Mouse (Mus musculus) liver, embryonic 15.5 days (tissue): Measurements from ENCODE around the gene Rhbdf1. TPM values are rescaled to one million over a fixed set of nuclear protein-coding genes. Genes with fewer than 3 reads are reported as not detected.
A peak's percentile ranks its signal among the peaks of the same experiment; 100 is the strongest.

ENCODE experiments used
- ATAC-seq: fragments of 200-750 bp; cut with Nextera tagmentation; 2 replicates; pipeline ENCODE4 v1.8.0; 2017; ENCODE audit warnings: moderate number of reproducible peaks, mild to moderate bottlenecking, moderate library complexity; ENCODE audit not compliant: insufficient read depth
- H3K27ac ChIP-seq: fragments of 300-500 bp; sonication (generic); replicated peaks from 2 replicates; pipeline ENCODE4 v1.5.1; 2015; ENCODE audit warnings: mild to moderate bottlenecking, inconsistent platforms
- H3K27me3 ChIP-seq: fragments of 300-500 bp; sonication (generic); 2 replicates; pipeline ENCODE4 v1.6.1; 2015; ENCODE audit warnings: mild to moderate bottlenecking, inconsistent platforms
- H3K36me3 ChIP-seq: fragments of 300-500 bp; sonication (generic); replicated peaks from 2 replicates; pipeline ENCODE4 v1.6.1; 2015; ENCODE audit warnings: moderate library complexity, mild to moderate bottlenecking, inconsistent platforms
- H3K4me1 ChIP-seq: fragments of 300-500 bp; sonication (generic); replicated peaks from 2 replicates; pipeline ENCODE4 v1.6.1; 2015; ENCODE audit warnings: inconsistent platforms
- H3K4me2 ChIP-seq: fragments of 300-500 bp; sonication (generic); 2 replicates; pipeline ENCODE4 v1.6.1; 2015; ENCODE audit warnings: moderate library complexity, mild to moderate bottlenecking, inconsistent platforms
- H3K4me3 ChIP-seq: fragments of 300-500 bp; sonication (generic); replicated peaks from 2 replicates; pipeline ENCODE4 v1.5.1; 2015; ENCODE audit warnings: mild to moderate bottlenecking, inconsistent platforms
- H3K9ac ChIP-seq: fragments of 300-500 bp; sonication (generic); 2 replicates; pipeline ENCODE4 v1.6.1; 2015; ENCODE audit warnings: moderate library complexity, mild to moderate bottlenecking, inconsistent platforms
- H3K9me3 ChIP-seq: fragments of 300-500 bp; sonication (generic); replicated peaks from 2 replicates; pipeline ENCODE4 v1.6.1; 2016; ENCODE audit warnings: inconsistent platforms
- WGBS: fragments of 180-500 bp; shearing (Covaris S2); methylation state at CpG from one replicate; pipeline ENCODE4 v1.1.7; 2015; ENCODE audit warnings: mixed read lengths; ENCODE audit not compliant: insufficient replicate concordance; 5-methylcytosine and 5-hydroxymethylcytosine counted together
- polyA plus RNA-seq: library from polyadenylated mRNA; unstranded; fragments of >200 nt; fragmentation: Nextera tagmentation; extraction: Ambion mirVana; gene quantifications from 2 replicates; pipeline ENCODE4 v1.2.1, GENCODE M21; 2015

Gene Rhbdf1
- polyA plus RNA-seq, result 5.1 and 8.0 TPM in 2 replicates

DNA sequence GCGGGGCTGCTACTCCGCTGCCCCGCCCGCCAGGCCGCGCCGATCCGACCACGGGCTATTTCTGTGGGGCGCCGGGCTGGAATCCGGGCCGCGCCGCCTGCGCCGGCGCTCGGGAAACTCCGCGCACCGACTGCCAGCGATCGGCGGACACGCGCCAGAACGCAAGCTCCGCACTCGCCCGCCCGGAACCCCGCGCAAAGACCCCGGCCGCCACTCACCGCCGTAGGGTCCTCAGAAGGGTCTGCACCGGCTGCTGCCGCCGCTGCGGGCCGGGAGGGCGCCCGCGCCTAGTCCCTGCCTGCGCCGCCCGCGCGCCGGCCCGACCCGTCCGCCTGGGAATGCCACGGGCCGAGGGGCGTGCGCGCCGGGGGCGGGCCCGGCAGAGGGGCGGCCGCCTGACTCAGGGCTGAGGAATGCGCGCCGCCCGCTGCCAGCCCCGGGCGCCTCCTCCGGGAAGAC is at the start of gene Rhbdf1:
Gene Rhbdf1 (minus strand): TSS at position 350 of the 459 bp plus-strand sequence.
- peaks cover 56% of the 10 kb centered on the region for H3K4me1 ChIP-seq
- ATAC-seq, result no peak
- under 1% methylated on average over 60 of the region's 72 CpGs for WGBS

DNA sequence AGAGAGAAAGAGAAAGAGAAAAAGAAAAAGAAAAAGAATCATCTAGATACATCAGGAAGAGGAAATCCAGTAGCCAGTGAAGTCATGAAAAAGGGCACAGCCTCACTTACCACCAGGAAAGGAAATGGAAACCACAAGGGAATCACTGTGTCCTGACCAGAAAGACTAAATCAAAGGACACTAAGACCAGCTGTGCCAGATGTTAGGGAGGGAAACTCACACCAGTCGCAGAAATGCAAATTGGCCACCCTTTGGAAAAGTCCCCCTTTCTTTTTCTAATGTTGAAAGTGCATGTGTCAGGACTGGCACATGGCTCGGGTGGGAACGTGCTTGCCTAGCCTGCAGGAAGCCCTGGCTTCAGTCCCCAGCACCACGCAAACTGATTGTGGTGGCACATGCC is 49.1 kb upstream of the Rhbdf1 start:
- no peak for ATAC-seq
- Histone ChIP-seq H3K27ac (peak overlapping the region; percentile 76), H3K9me3 (no peaks in the 10 kb centered on the region), H3K36me3 (no peaks in the 10 kb centered on the region), H3K4me1 (peaks cover 67% of the 10 kb centered on the region), H3K9ac (0 out of 2 replicates have a peak overlapping the region, but pooled peaks have one; percentile 17), H3K4me3 (no peak overlapping the region), H3K27me3 (peaks cover under 1% of the 10 kb centered on the region; the same call in 1 of the 2 replicates), H3K4me2 (no peak overlapping the region)
- WGBS, result 45% methylated on average over 4 of the region's 4 CpGs

More for the DNA sequence above, at the start of gene Rhbdf1:
- Histone ChIP-seq H3K9ac (peak within 1 kb of the TSS; percentile 57), H3K27ac (peak within 1 kb of the TSS; percentile 53; the same call in 1 of the 2 replicates), H3K4me2 (peak within 1 kb of the TSS; percentile 73), H3K27me3 (peaks cover 85% of the 10 kb centered on the region), H3K36me3 (no peaks in the 10 kb centered on the region), H3K9me3 (no peaks in the 10 kb centered on the region), H3K4me3 (peak within 1 kb of the TSS; percentile 61)

DNA sequence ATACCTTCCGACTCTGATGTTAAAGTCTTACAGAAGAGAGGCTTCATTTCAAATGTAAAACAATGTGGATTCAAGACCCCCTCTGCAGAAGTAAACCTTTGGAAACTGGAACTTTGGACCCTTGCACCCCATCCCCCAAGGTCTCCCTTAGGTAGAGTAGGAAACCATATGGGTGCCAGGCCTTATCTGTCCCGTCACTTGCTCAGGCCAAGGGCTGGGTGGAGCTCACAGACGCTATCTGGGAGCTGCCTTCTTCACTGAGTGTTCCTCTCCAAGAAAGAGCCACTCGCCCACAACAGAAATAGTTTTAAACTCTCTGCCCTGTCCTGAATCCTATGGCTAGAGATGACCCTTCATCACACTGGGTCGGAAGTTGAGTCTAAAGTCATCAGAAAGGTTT is 46.9 kb upstream of the Rhbdf1 start:
- 18% methylated on average over 5 of the region's 5 CpGs for WGBS
- Histone ChIP-seq H3K27ac (peak overlapping the region; percentile 97), H3K4me2 (peak overlapping the region; percentile 83), H3K4me3 (peak overlapping the region; percentile 68), H3K9ac (peak overlapping the region; percentile 96), H3K27me3 (no peaks in the 10 kb centered on the region), H3K36me3 (no peaks in the 10 kb centered on the region), H3K9me3 (no peaks in the 10 kb centered on the region), H3K4me1 (peaks cover 79% of the 10 kb centered on the region)
- ATAC-seq, result peak; percentile 88

DNA sequence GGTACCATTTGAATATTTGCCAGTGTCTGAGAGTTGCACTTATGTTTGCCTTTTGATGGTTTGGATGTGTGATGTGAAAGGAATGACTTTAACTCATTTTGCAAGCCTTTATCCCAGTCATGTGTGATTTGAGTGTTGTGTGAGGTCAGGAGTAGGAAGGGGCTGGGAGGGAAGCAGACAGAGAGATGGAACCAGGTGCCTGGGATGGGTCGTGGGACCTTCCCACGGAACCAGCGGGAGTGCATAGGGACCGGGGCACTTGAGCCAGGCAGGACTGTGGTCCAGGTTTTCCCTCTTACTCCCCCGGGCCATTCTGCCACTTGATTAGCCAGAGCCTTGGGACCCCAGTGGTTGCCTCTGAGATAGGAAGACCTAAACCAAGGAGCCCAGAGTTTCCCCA is 45.9 kb upstream of the Rhbdf1 start:
- Histone ChIP-seq H3K27ac (peak overlapping the region; percentile 97), H3K27me3 (no peaks in the 10 kb centered on the region), H3K9ac (peak overlapping the region; percentile 96), H3K36me3 (peaks cover 5% of the 10 kb centered on the region; the same call in 1 of the 2 replicates), H3K9me3 (no peaks in the 10 kb centered on the region), H3K4me1 (peaks cover 85% of the 10 kb centered on the region), H3K4me3 (peak overlapping the region; percentile 68), H3K4me2 (peak overlapping the region; percentile 83)
- ATAC-seq, result peak; percentile 12
- WGBS, result 18% methylated on average over 5 of the region's 5 CpGs

DNA sequence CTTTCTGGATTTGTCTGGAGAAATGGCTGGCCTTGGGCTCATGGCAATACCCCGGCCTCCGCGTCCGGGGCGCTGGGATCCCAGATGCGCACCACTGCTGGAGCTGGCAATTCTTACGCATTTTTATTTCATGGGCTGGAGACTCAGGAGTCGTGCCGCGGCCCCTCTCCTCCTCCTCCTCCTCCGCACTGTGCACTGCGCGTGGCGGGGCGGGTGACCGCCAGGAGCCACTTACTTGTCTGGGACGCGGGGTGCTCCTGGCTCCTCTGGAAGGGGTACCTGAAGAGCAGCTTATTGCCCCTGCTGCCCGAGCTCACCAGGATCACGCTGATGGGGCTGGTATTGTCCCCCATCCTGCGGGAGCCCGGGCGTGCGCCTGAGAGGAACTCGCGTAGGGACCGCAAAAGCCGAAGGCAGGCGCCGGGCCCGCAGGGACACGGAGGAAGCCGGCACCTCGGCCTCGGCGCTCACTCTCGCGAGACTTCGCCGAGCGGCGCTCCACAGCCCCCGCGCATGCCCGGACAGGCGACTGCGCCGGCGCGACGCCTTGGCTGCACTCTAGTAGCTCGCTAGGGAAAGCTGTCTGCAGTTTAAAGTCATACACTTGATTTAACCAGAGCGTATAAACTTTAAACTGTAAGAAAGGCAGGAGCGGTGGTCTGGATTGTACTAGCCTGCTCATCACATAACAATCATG is 45.2 kb upstream of the Rhbdf1 start, which contains the start of gene Nprl3:
Gene Nprl3 (minus strand): TSS at position 520 of the 697 bp plus-strand sequence.
- Histone ChIP-seq H3K36me3 (peaks cover 12% of the 10 kb centered on the region), H3K4me3 (peak within 1 kb of the TSS; percentile 68), H3K4me2 (peak within 1 kb of the TSS; percentile 83), H3K9ac (peak within 1 kb of the TSS; percentile 96), H3K27ac (peak within 1 kb of the TSS; percentile 97), H3K9me3 (no peaks in the 10 kb centered on the region), H3K27me3 (no peaks in the 10 kb centered on the region), H3K4me1 (peaks cover 86% of the 10 kb centered on the region)
- under 1% methylated on average over 54 of the region's 54 CpGs for WGBS
- peak; percentile 79 for ATAC-seq

DNA sequence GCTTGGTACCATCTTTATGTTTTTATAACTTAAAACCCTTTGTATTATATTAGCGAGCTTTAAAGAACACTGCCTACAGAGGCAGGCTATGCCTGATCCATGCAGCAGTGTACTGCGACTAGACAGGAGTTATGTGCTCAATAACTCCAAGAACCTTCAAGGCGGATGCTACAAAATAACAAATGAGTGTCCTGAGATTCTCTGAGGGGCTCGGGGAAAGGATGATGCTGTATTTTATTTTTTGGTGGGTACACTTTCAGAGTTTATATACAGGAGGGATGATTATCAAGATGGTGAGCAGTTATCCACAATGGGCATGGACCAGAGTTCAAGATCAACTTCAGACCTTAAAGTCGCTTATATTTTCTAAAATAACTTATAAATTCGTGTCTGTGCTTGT is 44.7 kb upstream of the Rhbdf1 start:
- no peak for ATAC-seq
- peaks cover 86% of the 10 kb centered on the region for H3K4me1 ChIP-seq

DNA sequence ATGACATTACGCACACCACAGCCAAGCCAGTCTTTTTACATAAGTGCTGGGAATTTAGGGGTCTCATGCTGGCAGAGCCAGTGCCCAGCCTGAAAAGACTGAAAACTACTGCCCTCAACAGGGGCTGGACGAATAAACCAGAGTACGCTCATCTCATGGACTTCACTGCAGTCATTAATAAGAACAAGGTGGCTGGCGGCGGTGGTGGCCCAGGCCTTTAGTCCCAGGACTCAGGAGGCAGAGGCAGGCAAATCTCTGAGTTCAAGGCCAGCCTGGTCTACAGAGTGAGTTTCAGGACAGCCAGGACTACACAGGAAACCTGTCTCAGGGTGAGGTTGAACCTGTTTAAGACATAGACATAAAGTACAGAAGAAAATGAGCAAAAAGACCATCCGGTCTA is 44.1 kb upstream of the Rhbdf1 start:
- Histone ChIP-seq H3K27ac (peak overlapping the region; percentile 97), H3K9ac (peak overlapping the region; percentile 55), H3K4me1 (peaks cover 84% of the 10 kb centered on the region), H3K9me3 (no peaks in the 10 kb centered on the region), H3K4me2 (peak overlapping the region; percentile 83), H3K4me3 (no peak overlapping the region), H3K27me3 (no peaks in the 10 kb centered on the region), H3K36me3 (peaks cover 21% of the 10 kb centered on the region)
- 77% methylated on average over 6 of the region's 6 CpGs for WGBS
- no peak for ATAC-seq

More for the DNA sequence above, 44.7 kb upstream of the Rhbdf1 start:
- no peaks in the 10 kb centered on the region for H3K9me3 ChIP-seq
- peaks cover 17% of the 10 kb centered on the region for H3K36me3 ChIP-seq
- peak overlapping the region; percentile 83 for H3K4me2 ChIP-seq
- 21% methylated on average over 6 of the region's 6 CpGs for WGBS
- H3K4me3 ChIP-seq, result peak overlapping the region; percentile 68
- H3K27me3 ChIP-seq, result no peaks in the 10 kb centered on the region
- H3K27ac ChIP-seq, result peak overlapping the region; percentile 97
- peak overlapping the region; percentile 96 for H3K9ac ChIP-seq

DNA sequence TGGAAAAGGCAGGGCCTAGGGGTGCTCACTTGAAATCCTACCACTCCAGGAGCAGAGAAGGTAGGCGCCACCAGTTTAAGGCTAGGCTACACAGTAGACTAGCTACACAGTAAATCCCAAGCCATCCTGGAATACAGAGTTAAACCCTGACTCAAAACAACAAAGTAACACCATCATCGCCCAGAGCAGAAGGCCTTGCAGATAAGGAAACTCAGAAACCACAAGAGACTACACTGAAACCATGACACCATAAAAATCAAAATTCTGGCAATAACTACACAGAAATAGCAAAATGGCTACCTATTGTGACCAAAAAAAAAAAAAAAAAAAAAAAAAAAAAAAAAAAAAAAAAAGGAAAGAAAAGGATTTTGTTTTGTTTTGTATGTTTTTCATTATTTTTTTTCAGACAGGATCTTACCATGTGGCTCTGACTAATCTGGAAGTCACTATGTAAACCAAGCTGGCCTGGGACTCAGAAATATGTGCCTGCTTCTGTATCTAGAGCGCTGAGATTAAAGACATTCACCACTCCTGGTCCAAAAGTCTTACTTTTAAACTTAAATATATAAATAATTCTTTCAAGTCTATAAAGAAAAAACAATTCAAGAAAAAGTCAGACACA is 43.1 kb upstream of the Rhbdf1 start:
- H3K27me3 ChIP-seq, result no peaks in the 10 kb centered on the region
- no peaks in the 10 kb centered on the region for H3K9me3 ChIP-seq
- peak; percentile 70 for ATAC-seq
- peak overlapping the region; percentile 61 for H3K9ac ChIP-seq
- H3K4me2 ChIP-seq, result peak overlapping the region; percentile 83
- H3K4me1 ChIP-seq, result peaks cover 86% of the 10 kb centered on the region
- no peak overlapping the region for H3K4me3 ChIP-seq
- 39% methylated on average over 3 of the region's 3 CpGs for WGBS
- peak overlapping the region; percentile 97 for H3K27ac ChIP-seq
- H3K36me3 ChIP-seq, result peaks cover 31% of the 10 kb centered on the region

DNA sequence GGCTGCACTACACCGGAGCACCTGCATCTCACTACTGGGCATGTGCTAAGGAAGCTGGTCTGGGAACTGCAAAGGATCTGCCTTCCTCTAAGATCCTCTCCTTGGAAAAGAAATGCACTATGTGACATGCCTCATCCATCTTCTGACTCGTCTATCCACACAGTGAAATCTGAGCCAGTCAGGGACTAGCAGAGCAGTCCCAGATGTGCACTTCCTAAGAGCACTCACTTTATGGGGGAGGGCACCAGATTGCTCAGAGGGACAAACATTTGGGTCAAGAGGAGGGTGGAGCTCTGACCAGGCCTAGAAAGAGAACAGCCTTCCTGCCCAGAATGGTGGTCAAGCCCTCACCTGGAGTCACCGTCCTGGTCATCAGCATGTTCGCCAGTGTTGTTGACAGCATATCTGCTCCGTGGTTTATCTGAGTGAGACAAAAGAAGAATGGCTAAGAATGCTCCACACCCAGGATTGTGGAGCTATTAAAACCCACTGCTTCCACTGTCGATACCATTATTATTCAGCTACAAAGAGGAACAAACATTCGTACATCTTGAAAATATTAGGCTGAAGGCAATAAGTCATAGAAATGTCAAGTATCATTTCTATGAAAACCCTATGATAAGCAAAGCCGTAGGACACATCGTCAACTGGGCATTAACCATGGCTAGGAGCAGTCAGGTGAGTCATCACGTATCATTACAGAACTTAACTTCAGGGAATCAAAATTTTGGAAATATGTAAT is 40.7 kb upstream of the Rhbdf1 start:
- ATAC-seq, result no peak
- Histone ChIP-seq H3K9ac (peak overlapping the region; percentile 44), H3K4me3 (no peak overlapping the region), H3K4me1 (peaks cover 76% of the 10 kb centered on the region), H3K27ac (peak overlapping the region; percentile 97), H3K27me3 (no peaks in the 10 kb centered on the region), H3K9me3 (no peaks in the 10 kb centered on the region), H3K36me3 (peaks cover 43% of the 10 kb centered on the region), H3K4me2 (no peak overlapping the region)
- WGBS, result 78% methylated on average over 10 of the region's 10 CpGs

DNA sequence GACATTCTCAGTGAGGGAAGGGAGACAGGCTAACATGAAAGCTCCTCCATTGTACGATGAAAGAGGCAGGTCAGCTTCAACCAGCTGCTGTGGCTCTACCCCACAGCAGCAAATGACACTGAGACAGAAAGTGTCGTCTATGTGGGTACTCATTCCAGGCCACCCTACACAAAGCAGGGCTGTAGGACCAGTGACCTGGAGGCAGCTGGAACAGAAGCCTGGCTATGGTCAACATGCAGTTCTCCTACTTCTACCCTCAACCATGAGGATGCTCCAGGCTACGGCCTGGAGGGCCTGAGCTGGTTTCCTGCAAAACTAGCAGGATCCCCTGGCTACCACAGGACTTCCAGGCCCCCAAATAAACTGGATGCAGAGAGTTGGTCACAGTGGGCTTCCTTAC is 34.5 kb upstream of the Rhbdf1 start:
- H3K27ac ChIP-seq, result peak overlapping the region; percentile 99
- H3K9ac ChIP-seq, result peak overlapping the region; percentile 66
- no peaks in the 10 kb centered on the region for H3K27me3 ChIP-seq
- H3K36me3 ChIP-seq, result peaks cover 58% of the 10 kb centered on the region
- H3K4me3 ChIP-seq, result peak overlapping the region; percentile 15
- peak overlapping the region; percentile 56 for H3K4me2 ChIP-seq
- peaks cover 84% of the 10 kb centered on the region for H3K4me1 ChIP-seq
- no peaks in the 10 kb centered on the region for H3K9me3 ChIP-seq
- peak; percentile 19 for ATAC-seq
- WGBS, result 50% methylated on average over 3 of the region's 3 CpGs
